Mouse (Mus musculus): ENCODE measurements around the gene H3f3a.

- TF ChIP-seq CTCF (conservative IDR thresholded peaks at IDR 0.05 in 1 of 2, IDR thresholded peaks at IDR 0.05 in 1 of 2; ENCODE audit: low read depth in 2 of 2, low read length in 2 of 2) (no peak), MEF2A (IDR thresholded peaks at IDR 0.05; ENCODE audit: borderline replicate concordance, low read depth, low read length) (no peak), USF1 (IDR thresholded peaks at IDR 0.05; ENCODE audit: low read depth, low read length) (no peak), UBTF (IDR thresholded peaks at IDR 0.05; ENCODE audit: low read depth, low read length) (no peak), POLR2A (IDR thresholded peaks at IDR 0.05; ENCODE audit: low read depth, low read length) (no peak), EP300 (IDR thresholded peaks at IDR 0.05; ENCODE audit: low read length) (no peak), ZMIZ1 (IDR thresholded peaks at IDR 0.05; ENCODE audit: low read depth, low read length) (no peak), ELF1 (IDR thresholded peaks at IDR 0.05; ENCODE audit: low read depth, low read length) (no peak), MXI1 (IDR thresholded peaks at IDR 0.05; ENCODE audit: low read depth, low read length) (no peak), USF2 (conservative IDR thresholded peaks at IDR 0.05; ENCODE audit: low read depth, low read length) (no peak), ZC3H11A (IDR thresholded peaks at IDR 0.05; ENCODE audit: low read depth, low read length) (no peak), MAX (IDR thresholded peaks at IDR 0.05; ENCODE audit: low read length) (no peak)
Observed at GRCm38 (mm10) chr1:180794170-180794569, 19.6 kb downstream of the H3f3a start.

Measured in CH12.LX (cell line).